Mouse (Mus musculus) monocyte, adult 5-6 weeks (primary cell): ENCODE results near the gene Mrpl32. TPM values are rescaled to one million over a fixed set of nuclear protein-coding genes. Genes with fewer than 3 reads are reported as not detected.

Experiments
- ATAC-seq: fragments of 153-309, 156-312 bp; replicated peaks from 2 replicates; pipeline ENCODE4 v1.8.0; 2017; ENCODE audit warnings: mild to moderate bottlenecking; ENCODE audit not compliant: low TSS enrichment, insufficient number of reproducible peaks, severe bottlenecking, poor library complexity, low FRiP score
- total RNA-seq: library from RNA; stranded (forward); fragments of 200-1000, 200-491, 200-594 nt; gene quantifications from 3 replicates; pipeline ENCODE4 v1.2.3, GENCODE M21; 2017

The Mrpl32 gene
- total RNA-seq: 66.2 to 102 TPM (median 90.5 TPM) in 3 replicates

GRCm38 (mm10) chr13:14612926-14613529 is at the start of gene Mrpl32, which contains the start of gene Psma2:
Gene Mrpl32 (minus strand): TSS chr13:14613165.
Gene Psma2 (plus strand): TSS chr13:14613240.
- ATAC-seq: peak; percentile 98

GRCm38 (mm10) chr13:14649301-14649700 is 36.3 kb upstream of the Mrpl32 start:
- no peak for ATAC-seq

DNA sequence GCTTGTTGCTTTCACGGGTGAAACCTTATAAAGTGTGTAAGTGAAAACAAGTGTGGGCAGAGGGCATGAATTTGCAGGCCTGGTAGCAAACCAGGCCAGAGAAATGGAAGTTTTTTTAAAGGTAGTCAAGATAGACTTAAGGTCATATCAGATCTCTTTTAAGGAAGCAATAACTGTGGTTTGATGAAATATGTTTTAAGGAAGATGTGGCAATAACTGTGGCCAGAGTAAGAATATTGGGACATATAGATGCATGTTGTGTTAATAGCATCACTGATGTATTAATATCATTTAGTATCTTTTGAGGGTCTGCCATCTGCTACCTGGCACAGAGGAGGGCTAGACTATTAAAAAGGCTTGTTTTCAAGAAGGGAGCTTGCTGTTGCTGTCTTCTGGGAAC is 27.0 kb upstream of the Mrpl32 start:
- ATAC-seq: peak; percentile 63; the same call in 1 of the 2 replicates

GRCm38 (mm10) chr13:14629726-14630641 is 17.0 kb upstream of the Mrpl32 start, which contains the start of gene AW209491:
Gene AW209491 (plus strand): TSS chr13:14630154.
- peak; percentile 98 for ATAC-seq

DNA sequence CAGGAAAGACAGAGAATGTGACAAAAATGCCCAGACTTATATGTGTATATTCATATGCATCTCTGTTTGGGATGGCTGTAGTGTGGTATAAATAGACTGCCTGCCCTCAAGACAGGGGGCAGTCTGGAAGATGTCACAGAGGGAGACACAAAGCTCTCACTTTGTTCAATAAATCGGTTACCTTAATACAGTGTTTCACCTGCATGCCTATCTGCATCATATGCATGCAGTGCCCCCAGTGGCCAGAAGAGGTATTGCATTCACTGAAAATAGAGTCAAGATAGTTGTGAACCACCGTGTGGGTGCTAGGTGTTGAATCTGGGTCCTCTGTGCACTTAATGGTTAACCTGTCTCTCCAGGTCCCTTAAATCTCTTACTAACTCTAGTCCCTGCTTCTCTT is 5.8 kb upstream of the Mrpl32 start:
- ATAC-seq: peak; percentile 80; the same call in 1 of the 2 replicates

GRCm38 (mm10) chr13:14613553-14613952 is 588 bp upstream of the Mrpl32 start:
- no peak for ATAC-seq

DNA sequence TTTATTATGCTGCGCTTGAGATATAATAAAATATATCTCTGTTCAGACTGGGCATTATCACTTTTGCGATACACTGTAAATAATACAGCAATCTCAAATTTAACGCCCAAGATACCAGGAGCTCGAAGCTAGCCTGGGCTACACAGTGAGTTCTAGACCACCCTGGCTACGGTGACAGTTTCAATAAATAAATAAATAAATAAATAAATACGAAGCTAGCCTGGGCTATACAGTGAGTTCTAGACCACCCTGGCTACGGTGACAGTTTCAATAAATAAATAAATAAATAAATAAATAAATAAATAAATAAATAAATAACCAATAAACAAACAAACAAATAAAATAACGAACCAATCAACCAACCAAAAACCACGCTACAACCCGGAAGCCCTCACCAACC is 502 bp downstream of the Mrpl32 start:
- no peak for ATAC-seq

DNA sequence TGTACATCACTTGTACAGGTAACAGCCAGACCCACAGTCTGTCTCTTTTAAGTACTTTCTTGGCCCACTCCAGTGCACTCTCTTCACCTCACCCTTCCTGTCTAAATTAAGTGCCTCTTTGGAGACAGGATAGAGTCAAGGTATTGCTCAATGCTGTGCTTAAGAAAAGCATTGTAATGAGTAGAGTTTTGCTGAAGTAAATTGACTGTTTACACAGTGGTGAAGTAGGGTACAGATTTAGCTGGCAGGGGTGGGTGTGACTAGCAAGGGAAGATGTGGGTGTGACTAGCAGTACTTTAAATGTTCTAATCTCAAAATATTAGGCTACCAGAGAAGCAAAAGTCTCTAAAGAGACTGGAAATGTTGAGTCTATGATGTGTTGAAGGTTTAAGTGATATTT is 5.3 kb downstream of the Mrpl32 start:
- ATAC-seq: no peak

DNA sequence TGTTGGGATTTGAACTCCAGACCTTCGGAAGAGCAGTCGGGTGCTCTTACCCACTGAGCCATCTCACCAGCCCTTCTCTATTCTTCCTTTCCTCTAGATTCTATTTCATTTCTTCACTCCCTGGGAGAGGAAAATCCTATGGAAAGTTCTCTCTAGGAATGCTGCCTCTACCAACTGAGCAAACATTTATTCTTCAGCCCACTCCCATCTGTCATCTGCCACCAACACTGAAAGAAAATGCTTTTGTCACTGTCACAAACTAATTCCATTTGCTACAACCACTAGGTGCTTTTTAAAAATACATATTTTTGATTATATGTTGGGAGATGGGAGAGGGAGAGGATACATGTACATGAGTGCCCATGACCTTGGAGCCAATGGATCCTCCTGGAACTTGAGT is 10.2 kb downstream of the Mrpl32 start:
- no peak for ATAC-seq

- ATAC-seq: no peak
Measured at GRCm38 (mm10) chr13:14580392-14580791, 32.6 kb downstream of the Mrpl32 start.

GRCm38 (mm10) chr13:14574128-14574527 is 38.8 kb downstream of the Mrpl32 start:
- ATAC-seq: no peak

DNA sequence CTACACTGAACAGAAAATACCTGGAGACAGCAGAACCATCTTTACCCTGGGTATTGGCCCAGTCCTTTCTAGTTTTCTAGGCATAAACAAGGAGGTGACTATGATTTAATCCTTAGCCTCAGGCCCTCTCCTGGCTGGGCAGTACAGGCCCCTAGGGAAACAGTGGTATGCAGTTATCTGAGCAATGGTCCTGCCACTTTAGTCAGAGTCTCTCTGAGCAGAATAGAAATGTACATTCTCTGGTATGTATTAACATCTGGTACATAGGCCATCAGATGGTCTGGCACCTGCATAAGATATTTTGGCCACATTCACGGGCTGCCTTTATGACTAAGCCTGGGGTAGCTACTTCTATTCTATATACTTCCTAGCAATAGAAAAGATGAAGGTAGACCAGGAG is 51.6 kb downstream of the Mrpl32 start:
- ATAC-seq: no peak

Other genes starting within 250 kb of the Mrpl32 start
- not detected in 3 replicates for gene Hecw1, start 89.9 kb downstream of the Mrpl32 start, total RNA-seq
- 97.1 to 190 TPM (median 152 TPM) in 3 replicates for gene Psma2, start 75 bp upstream of the Mrpl32 start, total RNA-seq
- 3.8 to 8.8 TPM (median 5.2 TPM) in 3 replicates for gene AW209491, start 17.0 kb upstream of the Mrpl32 start, total RNA-seq